Mouse (Mus musculus): ENCODE data around the gene Wdr35. TPM values are rescaled to one million over a fixed set of nuclear protein-coding genes. Genes with fewer than 3 reads are reported as not detected.

Wdr35 gene
- total and polyA plus RNA-seq, 3 experiments = 5.9 to 8.8 (median 7.4) TPM

DNA sequence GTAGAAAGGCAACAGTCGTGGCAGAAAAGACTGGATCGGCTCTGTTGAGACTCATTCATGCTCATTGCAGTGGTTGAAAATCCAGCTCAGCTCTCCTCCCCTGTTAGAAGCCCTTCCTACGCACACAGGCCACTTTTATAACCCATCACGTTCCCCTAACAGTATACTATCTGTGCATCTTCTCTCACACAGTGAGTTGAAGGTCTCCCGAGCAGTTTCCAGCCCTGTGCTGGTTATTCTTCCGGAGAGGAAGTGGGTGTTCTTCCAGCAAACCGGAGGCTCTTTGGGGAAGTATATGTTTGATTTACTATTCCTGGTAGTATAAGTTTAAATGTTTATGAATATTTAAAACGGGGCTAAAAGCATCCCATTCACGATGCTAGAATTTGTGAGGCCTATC lies 26.5 kb upstream of the Wdr35 start:
- Histone ChIP-seq H3K4me2 (ENCODE audit: insufficient read depth, low read depth, poor library complexity, severe bottlenecking) (no peak overlapping the region), H3K4me3 (replicated peaks in 1 of 3; ENCODE audit: low read depth in 2 of 3, low read length in 2 of 3, poor library complexity in 1 of 3) (no peak overlapping the region), H3K79me2 (replicated peaks; ENCODE audit: control insufficient read depth, extremely low read depth, insufficient read depth, poor library complexity, severe bottlenecking) (no peaks in the 10 kb centered on the region), H3K9me3 (replicated peaks; ENCODE audit: low read length) (no peaks in the 10 kb centered on the region), H3K36me3 (replicated peaks in 1 of 2; ENCODE audit: control insufficient read depth in 1 of 2, insufficient read depth in 1 of 2, low read length in 1 of 2) (no peaks in the 10 kb centered on the region), H3K9ac (ENCODE audit: insufficient read depth, low read depth) (no peak overlapping the region), H3K4me1 (ENCODE audit: control insufficient read depth in 1 of 2, insufficient read depth in 2 of 2) (peaks cover 2 to 5% of the 10 kb centered on the region in 2 experiments; a peak in 2 of 4 replicates), H3K27ac (ENCODE audit: insufficient read depth, low read depth) (no peak overlapping the region), H3K27me3 (replicated peaks) (no peaks in the 10 kb centered on the region)
- in situ Hi-C loops (cut with MboI; ENCODE audit: low pct_ligation_motif_present, low pct_unique_long_range_greater_than_20kb, low sequenced_read_pairs) (no loop called here), dilution Hi-C loops (cut with MboI; ENCODE audit: extremely low pct_ligation_motif_present, extremely low pct_unique_long_range_greater_than_20kb, low sequenced_read_pairs) (no loop called here)
- DNase-seq (ENCODE audit: extremely low read depth) = no peak
- TF ChIP-seq ZMIZ1 (IDR thresholded peaks at IDR 0.05; ENCODE audit: low read depth, low read length) = no peak
- no peak for TF ChIP-seq PAX5 (IDR thresholded peaks at IDR 0.05; ENCODE audit: low read length)
- TF ChIP-seq MEF2A (IDR thresholded peaks at IDR 0.05; ENCODE audit: borderline replicate concordance, low read depth, low read length) = no peak
- no peak for TF ChIP-seq E2F4 (IDR thresholded peaks at IDR 0.05; ENCODE audit: insufficient replicate concordance, low read depth, low read length)
- TF ChIP-seq RCOR1 (conservative IDR thresholded peaks at IDR 0.05; ENCODE audit: low read depth, low read length) = no peak
- no peak for TF ChIP-seq MAX (IDR thresholded peaks at IDR 0.05; ENCODE audit: low read length)
- TF ChIP-seq CHD1 (IDR thresholded peaks at IDR 0.05; ENCODE audit: low read depth, low read length) = no peak
- no peak for TF ChIP-seq IRF4 (IDR thresholded peaks at IDR 0.05; ENCODE audit: low read depth, low read length)
- TF ChIP-seq TBP (conservative IDR thresholded peaks at IDR 0.05; ENCODE audit: low read depth, low read length) = no peak
- no peak for TF ChIP-seq USF2 (conservative IDR thresholded peaks at IDR 0.05; ENCODE audit: low read depth, low read length)
- TF ChIP-seq ZNF384 (IDR thresholded peaks at IDR 0.05; ENCODE audit: low read depth, low read length) = no peak
- no peak for TF ChIP-seq SIN3A (IDR thresholded peaks at IDR 0.05; ENCODE audit: low read length)

DNA sequence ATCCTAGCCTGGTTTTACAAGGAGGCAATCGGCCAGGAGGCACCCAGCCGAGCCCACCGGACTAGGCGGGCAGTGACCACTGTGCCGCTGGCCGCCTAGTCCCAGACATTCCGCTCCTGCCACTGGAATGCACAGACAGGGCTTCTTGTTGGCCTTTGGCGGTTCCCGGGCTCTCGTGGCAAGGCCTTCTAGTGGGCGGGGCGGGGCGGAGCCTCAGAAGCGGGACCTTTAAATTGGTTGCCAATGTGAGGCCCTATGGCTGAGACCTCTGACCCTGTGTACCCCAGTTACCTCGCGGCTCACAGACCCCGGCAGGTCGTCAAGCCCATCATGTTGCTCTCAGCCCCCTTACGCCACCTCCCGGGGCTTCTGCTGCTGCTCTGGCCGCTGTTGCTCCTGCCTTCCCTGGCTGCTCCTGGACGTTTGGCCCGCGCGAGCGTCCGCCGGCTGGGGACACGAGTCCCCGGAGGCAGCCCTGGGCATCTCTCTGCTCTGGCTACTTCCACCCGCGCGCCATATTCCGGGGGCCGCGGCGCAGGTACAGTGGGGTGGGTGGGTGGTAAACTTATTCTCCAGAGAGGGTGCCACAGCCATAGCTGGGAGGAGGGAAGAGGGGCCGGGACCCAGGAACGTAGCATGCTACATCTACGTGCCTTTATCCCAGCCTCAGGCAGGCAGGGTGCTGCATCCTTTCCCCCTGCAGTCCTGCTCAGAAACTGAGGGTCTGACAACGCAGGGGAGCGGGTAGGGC lies 25.8 kb upstream of the Wdr35 start, which contains the start of gene Matn3:
Matn3 (plus strand) TSS at position 216 of the 751 bp plus-strand sequence.
- dilution Hi-C loops (cut with MboI; ENCODE audit: extremely low pct_ligation_motif_present, extremely low pct_unique_long_range_greater_than_20kb, low sequenced_read_pairs) = no loop called here
- Histone ChIP-seq H3K79me2 (replicated peaks; ENCODE audit: control insufficient read depth, extremely low read depth, insufficient read depth, poor library complexity, severe bottlenecking) (no peaks in the 10 kb centered on the region), H3K4me3 (replicated peaks in 1 of 3; ENCODE audit: low read depth in 2 of 3, low read length in 2 of 3, poor library complexity in 1 of 3) (no peak within 1 kb of the TSS), H3K9me3 (replicated peaks; ENCODE audit: low read length) (no peaks in the 10 kb centered on the region), H3K4me2 (ENCODE audit: insufficient read depth, low read depth, poor library complexity, severe bottlenecking) (no peak within 1 kb of the TSS), H3K27me3 (replicated peaks) (no peaks in the 10 kb centered on the region), H3K36me3 (replicated peaks in 1 of 2; ENCODE audit: control insufficient read depth in 1 of 2, insufficient read depth in 1 of 2, low read length in 1 of 2) (no peaks in the 10 kb centered on the region), H3K4me1 (ENCODE audit: control insufficient read depth in 1 of 2, insufficient read depth in 2 of 2) (no peaks in the 10 kb centered on the region), H3K9ac (ENCODE audit: insufficient read depth, low read depth) (no peak within 1 kb of the TSS), H3K27ac (ENCODE audit: insufficient read depth, low read depth) (no peak within 1 kb of the TSS)
- in situ Hi-C loops (cut with MboI; ENCODE audit: low pct_ligation_motif_present, low pct_unique_long_range_greater_than_20kb, low sequenced_read_pairs) = no loop called here
- DNase-seq (ENCODE audit: extremely low read depth) = no peak
- TF ChIP-seq TCF12 (IDR thresholded peaks at IDR 0.05; ENCODE audit: low read depth, low read length) (no peak), RCOR1 (conservative IDR thresholded peaks at IDR 0.05; ENCODE audit: low read depth, low read length) (no peak), CTCF (conservative IDR thresholded peaks at IDR 0.05 in 1 of 2, IDR thresholded peaks at IDR 0.05 in 1 of 2; ENCODE audit: low read depth in 2 of 2, low read length in 2 of 2) (no peak), CHD1 (IDR thresholded peaks at IDR 0.05; ENCODE audit: low read depth, low read length) (no peak), HCFC1 (IDR thresholded peaks at IDR 0.05; ENCODE audit: low read depth, low read length) (no peak), RAD21 (IDR thresholded peaks at IDR 0.05; ENCODE audit: low read depth, low read length) (no peak), ZNF384 (IDR thresholded peaks at IDR 0.05; ENCODE audit: low read depth, low read length) (no peak), BHLHE40 (IDR thresholded peaks at IDR 0.05; ENCODE audit: low read depth, low read length) (no peak), NELFE (IDR thresholded peaks at IDR 0.05; ENCODE audit: low read depth, low read length) (no peak), SIN3A (IDR thresholded peaks at IDR 0.05; ENCODE audit: low read length) (no peak), POLR2A (IDR thresholded peaks at IDR 0.05; ENCODE audit: low read depth, low read length) (no peak), NRF1 (IDR thresholded peaks at IDR 0.05; ENCODE audit: low read depth, low read length) (no peak), POLR2AphosphoS2 (IDR thresholded peaks at IDR 0.05; ENCODE audit: low read depth, low read length) (no peak), TBP (conservative IDR thresholded peaks at IDR 0.05; ENCODE audit: low read depth, low read length) (no peak), JUN (IDR thresholded peaks at IDR 0.05; ENCODE audit: insufficient read depth, low read depth, low read length) (no peak), EP300 (IDR thresholded peaks at IDR 0.05; ENCODE audit: low read length) (no peak), MYC (IDR thresholded peaks at IDR 0.05; ENCODE audit: low read depth, low read length) (no peak), KAT2A (IDR thresholded peaks at IDR 0.05; ENCODE audit: insufficient replicate concordance, low read length) (no peak), CHD2 (IDR thresholded peaks at IDR 0.05; ENCODE audit: low read length) (no peak), JUND (conservative IDR thresholded peaks at IDR 0.05; ENCODE audit: low read depth, low read length) (no peak)

Data from CH12.LX (cell line).